Mouse (Mus musculus): Measurements from ENCODE around the gene Capn15.
A peak's percentile ranks its signal among the peaks of the same experiment; 100 is the strongest.

The Capn15 gene

GRCm38 (mm10) chr17:25916931-25917647, 68.5 kb downstream of the Capn15 start:
- DNase-seq: no peak

GRCm38 (mm10) chr17:25914295-25914694, 71.3 kb downstream of the Capn15 start:
- no peak for DNase-seq

GRCm38 (mm10) chr17:25913877-25914275, 71.7 kb downstream of the Capn15 start:
- DNase-seq: peak; percentile 16

GRCm38 (mm10) chr17:25913186-25913876, 72.3 kb downstream of the Capn15 start:
- peak; percentile 18 for DNase-seq

- peak; percentile 9 for DNase-seq
These were observed 73.8 kb downstream of the Capn15 start for GRCm38 (mm10) chr17:25911816-25912215.
